Mouse (Mus musculus): ENCODE measurements around the gene Dcaf8. TPM values are rescaled to one million over a fixed set of nuclear protein-coding genes. Genes with fewer than 3 reads are reported as not detected.

Gene Dcaf8
- total RNA-seq (2021), result 100 to 1,000 TPM; 158 to 193 TPM
- long read RNA-seq, experiment 1, full-length matches to known transcripts, result 239 of 277 reads
- long read RNA-seq, experiment 1, partial matches to known transcripts, result 13 of 277 reads
- long read RNA-seq, experiment 1, other reads (novel, unspliced or antisense), result 25 of 277 reads
- long read RNA-seq, experiment 2, full-length matches to known transcripts, result 270 of 327 reads
- long read RNA-seq, experiment 2, partial matches to known transcripts, result 38 of 327 reads
- long read RNA-seq, experiment 2, other reads (novel, unspliced or antisense), result 19 of 327 reads

DNA sequence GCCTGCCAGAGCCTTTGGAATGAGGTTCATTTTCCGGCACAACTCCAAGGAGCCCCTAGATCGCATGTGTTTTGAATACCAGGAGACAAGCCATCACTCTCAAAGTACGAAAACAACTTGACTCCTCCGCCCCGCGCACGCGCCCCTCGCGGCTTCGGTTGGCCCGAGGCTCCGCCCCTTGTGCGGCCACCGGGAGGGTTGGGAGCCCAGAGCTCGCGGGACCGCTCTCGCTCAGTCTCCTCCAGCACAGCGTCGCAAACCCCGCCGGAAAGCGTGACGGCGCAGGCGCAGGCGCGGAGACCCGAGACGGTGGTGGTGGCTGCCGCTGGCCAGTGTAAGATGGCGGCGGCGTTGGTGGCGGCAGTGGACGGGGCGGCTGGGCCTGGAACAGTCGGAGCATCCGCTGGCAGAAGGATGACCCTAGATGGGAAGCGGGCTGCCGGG lies at the start of gene Dcaf8:
Gene Dcaf8 (plus strand): TSS at position 250 of the 444 bp plus-strand sequence.
- intact Hi-C loops (cut with DNase I), result loop anchor here (2.0 to 5.0 kb wide), 2 partner anchors 73 to 99 kb away; no protein-coding TSS in a partner anchor
- peak within 1 kb of the TSS; percentile 99 for H3K27ac ChIP-seq

GRCm38 (mm10) chr1:172099325-172100033 lies 48.4 kb upstream of the Dcaf8 start:
- no peak overlapping the region for H3K4me3 ChIP-seq
- no peak overlapping the region for H3K27ac ChIP-seq
- TF ChIP-seq CTCF (IDR thresholded peaks at IDR 0.05), result no peak
- intact Hi-C loops (cut with DNase I), result no loop called here
- DNase-seq, result no peak

More for the DNA sequence above, at the start of gene Dcaf8:
- H3K4me3 ChIP-seq, result peak within 1 kb of the TSS; percentile 100
- no peak for TF ChIP-seq CTCF (IDR thresholded peaks at IDR 0.05)
- DNase-seq, result peak; percentile 100

GRCm38 (mm10) chr1:172103619-172104018 lies 44.3 kb upstream of the Dcaf8 start:
- Histone ChIP-seq H3K27ac (no peak overlapping the region), H3K4me3 (no peak overlapping the region)
- DNase-seq, result no peak
- no peak for TF ChIP-seq CTCF (IDR thresholded peaks at IDR 0.05)
- intact Hi-C loops (cut with DNase I), result no loop called here

DNA sequence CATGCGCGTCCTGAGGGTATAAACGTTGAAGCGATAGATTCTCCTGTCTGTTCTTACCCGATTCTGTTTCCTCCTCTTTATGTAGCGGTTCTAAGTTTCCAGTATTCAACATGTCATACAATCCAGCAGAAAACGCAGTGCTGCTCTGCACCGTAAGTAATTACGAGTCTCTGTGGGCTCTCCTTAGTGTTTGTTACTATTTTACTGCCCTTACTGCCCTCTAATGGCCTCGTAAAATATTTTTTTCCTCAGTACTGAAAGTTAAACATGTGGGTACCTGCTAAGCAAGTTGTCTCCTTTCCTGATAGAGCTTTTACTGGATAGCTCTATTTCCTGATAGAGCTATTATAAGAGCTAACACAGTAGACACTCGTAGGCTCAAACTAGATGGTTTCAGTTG lies 42.8 kb upstream of the Dcaf8 start:
- TF ChIP-seq CTCF (IDR thresholded peaks at IDR 0.05), result no peak
- intact Hi-C loops (cut with DNase I), result no loop called here
- no peak for DNase-seq
- Histone ChIP-seq H3K27ac (no peak overlapping the region), H3K4me3 (no peak overlapping the region)

GRCm38 (mm10) chr1:172107777-172108477 lies 40.0 kb upstream of the Dcaf8 start:
- no peak overlapping the region for H3K27ac ChIP-seq
- H3K4me3 ChIP-seq, result no peak overlapping the region
- intact Hi-C loops (cut with DNase I), result no loop called here
- no peak for TF ChIP-seq CTCF (IDR thresholded peaks at IDR 0.05)
- DNase-seq, result no peak

DNA sequence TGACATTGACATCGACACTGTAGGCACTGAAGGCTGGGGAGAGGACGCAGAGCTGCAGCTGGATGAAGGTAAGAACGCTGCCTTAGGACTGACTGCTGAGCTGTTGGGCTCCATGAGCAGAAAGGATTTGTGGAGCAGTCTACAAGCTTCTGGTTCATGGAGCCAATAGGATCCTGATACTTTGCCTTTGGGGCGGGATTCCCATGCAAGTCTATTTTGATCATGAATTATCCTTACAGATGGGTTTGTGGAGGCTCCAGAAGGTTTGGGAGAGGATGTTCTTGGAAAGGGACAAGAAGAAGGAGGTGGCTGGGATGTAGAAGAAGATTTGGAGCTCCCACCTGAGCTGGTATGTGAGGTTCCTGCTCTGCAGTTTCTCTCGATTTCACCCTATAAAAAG lies 30.9 kb upstream of the Dcaf8 start:
- DNase-seq, result no peak
- Histone ChIP-seq H3K4me3 (no peak overlapping the region), H3K27ac (no peak overlapping the region)
- intact Hi-C loops (cut with DNase I), result loop anchor here (5.0 kb wide), 1 partner anchor 70 kb away; no protein-coding TSS in a partner anchor
- no peak for TF ChIP-seq CTCF (IDR thresholded peaks at IDR 0.05)

DNA sequence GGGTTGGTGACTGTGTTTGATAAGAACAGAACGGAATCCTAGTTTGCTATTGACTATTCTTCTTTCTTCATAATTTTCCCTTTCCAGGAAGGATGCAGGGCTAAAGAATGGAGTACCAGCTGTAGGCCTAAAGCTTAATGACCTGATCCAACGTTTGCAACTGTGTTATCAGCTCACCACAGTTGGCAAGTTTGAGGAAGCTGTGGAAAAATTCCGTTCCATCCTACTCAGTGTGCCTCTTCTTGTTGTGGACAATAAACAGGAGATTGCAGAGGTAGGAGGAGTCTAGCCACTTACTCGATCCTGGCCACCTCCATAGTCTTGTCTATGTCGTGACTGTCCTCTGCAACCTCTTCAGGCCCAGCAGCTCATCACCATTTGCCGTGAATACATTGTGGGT lies 28.8 kb upstream of the Dcaf8 start:
- DNase-seq, result no peak
- no peak overlapping the region for H3K27ac ChIP-seq
- TF ChIP-seq CTCF (IDR thresholded peaks at IDR 0.05), result no peak
- intact Hi-C loops (cut with DNase I), result loop anchor here (1.0 to 5.0 kb wide), 2 partner anchors 72 to 238 kb away; no protein-coding TSS in a partner anchor
- H3K4me3 ChIP-seq, result no peak overlapping the region

DNA sequence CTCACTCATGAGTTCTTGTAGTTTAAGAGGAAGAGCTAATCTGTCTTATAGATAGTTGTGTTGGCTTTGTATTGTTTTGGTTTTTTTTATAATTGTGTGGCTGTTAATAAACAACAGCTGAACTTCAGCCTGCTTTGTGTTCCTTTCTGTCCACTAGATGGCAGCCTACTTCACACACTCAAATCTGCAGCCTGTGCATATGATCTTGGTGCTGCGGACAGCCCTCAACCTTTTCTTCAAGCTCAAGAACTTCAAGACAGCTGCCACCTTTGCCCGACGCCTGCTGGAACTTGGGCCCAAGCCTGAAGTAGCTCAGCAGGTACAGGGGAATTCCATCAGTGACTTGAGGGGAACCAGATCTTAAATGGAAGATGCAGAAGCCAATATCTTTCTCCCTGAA lies 28.2 kb upstream of the Dcaf8 start:
- H3K27ac ChIP-seq, result no peak overlapping the region
- TF ChIP-seq CTCF (IDR thresholded peaks at IDR 0.05), result peak; percentile 81
- DNase-seq, result peak; percentile 51
- intact Hi-C loops (cut with DNase I), result loop anchor here (1.0 to 5.0 kb wide), 2 partner anchors 72 to 238 kb away; no protein-coding TSS in a partner anchor
- H3K4me3 ChIP-seq, result no peak overlapping the region

DNA sequence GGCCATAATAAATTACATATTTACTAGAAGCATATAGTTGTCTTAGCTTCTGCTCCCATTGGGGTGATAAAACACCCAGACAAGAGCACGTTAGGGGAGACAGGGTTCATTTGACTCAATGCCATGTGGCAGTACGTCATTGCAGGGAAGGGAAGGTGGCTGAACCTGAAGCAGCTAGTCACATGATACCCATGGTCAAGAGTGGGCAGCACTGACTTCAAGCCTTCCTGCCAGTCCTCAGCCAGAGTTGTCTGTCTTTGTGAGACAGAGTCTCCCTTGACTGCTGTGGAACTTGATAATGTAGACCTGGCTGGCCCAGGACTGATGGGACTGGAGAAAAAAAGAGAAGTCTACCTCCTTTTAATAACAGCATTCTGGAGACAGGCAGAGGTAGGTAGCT lies 25.2 kb upstream of the Dcaf8 start:
- Histone ChIP-seq H3K27ac (no peak overlapping the region), H3K4me3 (no peak overlapping the region)
- DNase-seq, result no peak
- TF ChIP-seq CTCF (IDR thresholded peaks at IDR 0.05), result no peak
- intact Hi-C loops (cut with DNase I), result no loop called here

DNA sequence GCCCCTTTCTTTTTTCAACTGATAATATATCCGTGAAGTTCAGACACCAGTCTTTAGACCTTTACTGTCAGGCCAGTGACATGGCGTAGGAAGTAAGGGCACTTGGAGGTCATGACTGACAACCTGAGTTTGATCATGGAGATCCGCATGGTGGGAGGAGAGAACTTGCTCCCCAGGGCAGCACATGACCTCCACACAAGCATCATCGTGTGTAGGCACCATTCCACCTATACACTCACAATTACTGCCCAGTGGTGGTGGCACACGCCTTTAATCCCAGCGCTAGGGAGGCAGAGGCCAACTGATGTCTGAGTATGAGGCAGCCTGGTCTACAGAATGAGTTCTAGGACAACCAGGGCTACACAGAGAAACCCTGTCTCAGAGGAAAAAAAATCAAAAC lies 23.3 kb upstream of the Dcaf8 start:
- no peak overlapping the region for H3K4me3 ChIP-seq
- no peak for TF ChIP-seq CTCF (IDR thresholded peaks at IDR 0.05)
- intact Hi-C loops (cut with DNase I), result no loop called here
- H3K27ac ChIP-seq, result no peak overlapping the region
- DNase-seq, result no peak

- peak within 1 kb of the TSS; percentile 95 for H3K4me3 ChIP-seq
- intact Hi-C loops (cut with DNase I), result loop anchor here (5.0 kb wide), 1 partner anchor 186 kb away; no protein-coding TSS in a partner anchor
- peak within 1 kb of the TSS; percentile 89 for H3K27ac ChIP-seq
- no peak for TF ChIP-seq CTCF (IDR thresholded peaks at IDR 0.05)
- peak; percentile 82 for DNase-seq
Measured at GRCm38 (mm10) chr1:172126376-172127347, 21.2 kb upstream of the Dcaf8 start, which contains the start of gene Pex19. Gene Pex19, plus strand, starts transcription at chr1:172126755.
